Mouse (Mus musculus) embryonic fibroblast, embryonic 13.5 days (primary cell): Measurements from ENCODE around the gene Zfp536.

Source experiments
- CTCF ChIP-seq: IDR thresholded peaks from 2 replicates; pipeline ENCODE4 v1.5.1; 2011; ENCODE audit warnings: mild to moderate bottlenecking, control low read depth, low read length, moderate library complexity, borderline replicate concordance; ENCODE audit not compliant: insufficient read depth
- POLR2A ChIP-seq: IDR thresholded peaks from 2 replicates; pipeline ENCODE4 v1.6.1; 2011; ENCODE audit warnings: low read depth, mild to moderate bottlenecking, control low read depth, low read length, moderate library complexity

- TF ChIP-seq CTCF (no peak), POLR2A (no peak)
Measured at GRCm38 (mm10) chr7:37769004-37769403, 4.4 kb downstream of the Zfp536 start.
